Mouse (Mus musculus): ENCODE measurements around the gene Olfr154.

DNA sequence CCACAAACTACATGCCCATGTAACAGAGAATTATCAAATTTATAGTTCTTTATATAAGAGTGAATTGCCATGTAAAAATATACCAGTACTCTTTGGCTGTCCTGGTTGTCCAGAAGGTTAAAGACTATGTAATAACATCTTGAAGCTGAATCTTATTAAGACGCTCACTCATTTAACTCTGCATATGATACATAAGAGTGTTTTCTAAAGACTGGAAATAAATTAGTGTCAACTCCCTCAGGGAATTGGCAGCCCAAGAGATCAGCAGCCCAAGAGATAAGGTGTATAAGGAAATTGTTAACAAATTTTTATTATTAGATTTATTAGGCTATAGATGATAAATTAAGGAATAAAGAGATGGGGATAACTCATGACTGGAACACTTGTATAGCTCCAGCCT, 13.7 kb downstream of the Olfr154 start, which contains the start of gene Olfr1002:
- TF ChIP-seq USF1 (IDR thresholded peaks at IDR 0.05; ENCODE audit: low read depth, low read length) (no peak), POLR2A (IDR thresholded peaks at IDR 0.05; ENCODE audit: control insufficient read depth in 1 of 2, insufficient read depth in 1 of 2, low read depth in 1 of 2, low read length in 2 of 2, poor library complexity in 1 of 2) (no peak), GATA1 (IDR thresholded peaks at IDR 0.05; ENCODE audit: low read depth, low read length) (no peak), SMC3 (IDR thresholded peaks at IDR 0.05; ENCODE audit: low read depth, low read length) (no peak), ZC3H11A (IDR thresholded peaks at IDR 0.05; ENCODE audit: low read depth, low read length) (no peak), BHLHE40 (IDR thresholded peaks at IDR 0.05; ENCODE audit: borderline replicate concordance, low read depth, low read length) (no peak), HCFC1 (IDR thresholded peaks at IDR 0.05; ENCODE audit: low read depth, low read length) (no peak), POLR2AphosphoS2 (IDR thresholded peaks at IDR 0.05; ENCODE audit: low read length) (no peak), KAT2A (conservative IDR thresholded peaks at IDR 0.05; ENCODE audit: low read depth, low read length) (no peak), JUND (IDR thresholded peaks at IDR 0.05; ENCODE audit: low read depth, low read length) (no peak), CTCF (IDR thresholded peaks at IDR 0.05 in 2 of 3, conservative IDR thresholded peaks at IDR 0.05 in 1 of 3; ENCODE audit: control insufficient read depth in 1 of 3, insufficient read depth in 1 of 3, low read depth in 2 of 3, low read length in 3 of 3, poor library complexity in 1 of 3, severe bottlenecking in 1 of 3) (no peak), E2F4 (IDR thresholded peaks at IDR 0.05; ENCODE audit: borderline replicate concordance, low read depth, low read length) (no peak), TBP (IDR thresholded peaks at IDR 0.05; ENCODE audit: low read depth, low read length) (no peak)
